Mouse (Mus musculus) testis, adult 2 months (tissue): Measurements from ENCODE around the gene Ostm1. TPM values are rescaled to one million over a fixed set of nuclear protein-coding genes. Genes with fewer than 3 reads are reported as not detected.

ENCODE experiments used
- H3K27ac ChIP-seq: fragments of 200-500 bp; 2 replicates; pipeline ENCODE4 v1.5.1; 2012; ENCODE audit warnings: low read depth, low read length; ENCODE audit not compliant: control insufficient read depth, insufficient read depth
- H3K27me3 ChIP-seq: fragments of 200-500 bp; 2 replicates; pipeline ENCODE4 v1.6.1; 2012; ENCODE audit warnings: mild to moderate bottlenecking, low read length, moderate library complexity; ENCODE audit not compliant: control insufficient read depth, insufficient read depth
- H3K36me3 ChIP-seq: fragments of 200-500 bp; 2 replicates; pipeline ENCODE4 v1.6.1; 2012; ENCODE audit warnings: mild to moderate bottlenecking, low read length; ENCODE audit not compliant: control insufficient read depth, insufficient read depth
- H3K4me1 ChIP-seq: fragments of 200-500 bp; 2 replicates; pipeline ENCODE4 v1.6.1; 2012; ENCODE audit warnings: low read length; ENCODE audit not compliant: control insufficient read depth, insufficient read depth
- H3K4me3 ChIP-seq: fragments of 200-500 bp; 2 replicates; pipeline ENCODE4 v1.5.1; 2012; ENCODE audit warnings: low read depth, mild to moderate bottlenecking, low read length, moderate library complexity, mixed read lengths; ENCODE audit not compliant: control insufficient read depth
- CTCF ChIP-seq: fragments of 200-500 bp; IDR thresholded peaks from 2 replicates; pipeline ENCODE4 v1.5.1; 2012; ENCODE audit warnings: low read depth, mild to moderate bottlenecking, inconsistent platforms, low read length, moderate library complexity; ENCODE audit not compliant: control insufficient read depth, insufficient read depth, insufficient replicate concordance
- POLR2A ChIP-seq: fragments of 200-500 bp; IDR thresholded peaks from 2 replicates; pipeline ENCODE4 v1.6.1; 2012; ENCODE audit warnings: low read depth, mild to moderate bottlenecking, inconsistent platforms, low read length, moderate library complexity; ENCODE audit not compliant: control insufficient read depth
- polyA plus RNA-seq: library from polyadenylated mRNA; depleted of rRNA; stranded (reverse); fragments of >200 nt; gene quantifications from 2 replicates; pipeline ENCODE4 v1.2.3, GENCODE M21; 2012

Ostm1 gene
- polyA plus RNA-seq, 1 experiment: 4.1 TPM

GRCm38 (mm10) chr10:42591993-42592686 lies 8.5 kb downstream of the Ostm1 start:
- no peaks in the 10 kb centered on the region for H3K36me3 ChIP-seq
- H3K27me3 ChIP-seq: peaks cover 7% of the 10 kb centered on the region
- H3K27ac ChIP-seq: no peak overlapping the region
- H3K4me3 ChIP-seq: no peak overlapping the region; the same call in 1 of the 2 replicates
- H3K4me1 ChIP-seq: peaks cover 12% of the 10 kb centered on the region
- TF ChIP-seq POLR2A (no peak), CTCF (no peak)

GRCm38 (mm10) chr10:42593201-42593600 lies 9.6 kb downstream of the Ostm1 start:
- Histone ChIP-seq H3K27me3 (peaks cover 7% of the 10 kb centered on the region), H3K36me3 (no peaks in the 10 kb centered on the region), H3K4me3 (no peak overlapping the region), H3K27ac (no peak overlapping the region), H3K4me1 (peaks cover 12% of the 10 kb centered on the region)
- TF ChIP-seq POLR2A (no peak), CTCF (no peak)

DNA sequence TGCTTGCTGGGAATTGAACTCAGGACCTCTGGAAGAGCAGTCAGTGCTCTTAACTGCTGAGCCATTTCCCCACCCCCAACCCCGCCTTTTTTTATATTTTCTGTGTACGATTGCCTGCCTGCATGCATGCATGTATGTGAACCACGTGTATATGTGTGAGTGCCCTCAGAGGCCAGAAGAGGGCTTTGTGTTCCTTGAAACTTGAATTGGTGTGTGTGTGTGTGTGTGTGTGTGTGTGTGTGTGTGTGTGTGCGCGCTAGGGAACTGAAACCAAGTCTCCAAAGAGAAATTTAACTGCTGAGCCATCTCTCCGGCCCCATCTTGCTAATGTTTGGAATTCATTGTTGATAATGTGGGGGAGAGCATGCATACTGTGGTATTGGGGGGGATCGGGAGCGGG lies 15.0 kb downstream of the Ostm1 start:
- H3K27ac ChIP-seq: no peak overlapping the region
- H3K4me1 ChIP-seq: peaks cover 3% of the 10 kb centered on the region
- no peaks in the 10 kb centered on the region for H3K36me3 ChIP-seq
- H3K27me3 ChIP-seq: no peaks in the 10 kb centered on the region
- no peak for TF ChIP-seq POLR2A
- no peak for TF ChIP-seq CTCF
- no peak overlapping the region for H3K4me3 ChIP-seq

DNA sequence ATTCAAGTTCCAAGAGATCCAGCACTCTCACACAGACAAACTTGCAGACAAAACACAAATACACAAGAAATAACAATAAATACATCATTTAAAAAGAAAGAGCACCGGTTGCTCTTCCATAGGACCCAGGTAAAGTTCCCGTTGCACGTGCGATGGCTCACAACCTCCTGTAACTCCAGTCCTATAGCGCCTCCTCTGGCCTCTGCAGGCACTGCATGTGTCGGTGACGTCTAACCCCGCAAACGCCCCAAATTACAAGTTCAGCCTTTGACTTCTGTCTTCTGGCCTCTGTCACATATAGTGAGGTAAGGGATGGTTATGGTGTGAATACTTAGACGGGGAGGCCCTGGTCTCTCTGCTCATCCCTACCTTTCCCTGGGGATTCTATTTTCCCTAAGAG lies 17.9 kb downstream of the Ostm1 start:
- Histone ChIP-seq H3K27ac (no peak overlapping the region), H3K27me3 (no peaks in the 10 kb centered on the region), H3K4me1 (peaks cover 3% of the 10 kb centered on the region), H3K4me3 (no peak overlapping the region), H3K36me3 (no peaks in the 10 kb centered on the region)
- TF ChIP-seq POLR2A (no peak), CTCF (peak; percentile 92)

DNA sequence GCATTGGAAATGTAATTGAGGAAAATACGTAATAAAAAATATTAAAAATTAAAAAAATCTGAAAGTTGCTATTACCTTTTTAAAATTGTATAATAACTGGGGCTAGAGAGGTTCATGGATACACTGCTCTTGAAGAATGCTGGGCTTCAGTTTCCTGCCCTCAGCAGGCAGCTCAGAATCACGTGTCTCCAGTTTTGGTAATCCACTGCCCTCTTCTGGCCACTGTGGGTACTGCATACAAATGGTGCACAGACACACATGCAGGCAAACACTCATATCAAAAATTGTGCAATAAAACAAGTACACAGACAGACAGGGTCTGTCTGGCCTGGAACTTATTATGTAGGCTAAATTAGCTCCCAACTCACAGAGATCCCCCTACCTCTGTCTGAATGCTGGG lies 21.3 kb downstream of the Ostm1 start:
- no peaks in the 10 kb centered on the region for H3K27me3 ChIP-seq
- H3K4me3 ChIP-seq: no peak overlapping the region
- TF ChIP-seq POLR2A: no peak
- peak; percentile 86; the same call in 1 of the 2 replicates for TF ChIP-seq CTCF
- peaks cover 3% of the 10 kb centered on the region for H3K4me1 ChIP-seq
- H3K27ac ChIP-seq: no peak overlapping the region
- no peaks in the 10 kb centered on the region for H3K36me3 ChIP-seq

DNA sequence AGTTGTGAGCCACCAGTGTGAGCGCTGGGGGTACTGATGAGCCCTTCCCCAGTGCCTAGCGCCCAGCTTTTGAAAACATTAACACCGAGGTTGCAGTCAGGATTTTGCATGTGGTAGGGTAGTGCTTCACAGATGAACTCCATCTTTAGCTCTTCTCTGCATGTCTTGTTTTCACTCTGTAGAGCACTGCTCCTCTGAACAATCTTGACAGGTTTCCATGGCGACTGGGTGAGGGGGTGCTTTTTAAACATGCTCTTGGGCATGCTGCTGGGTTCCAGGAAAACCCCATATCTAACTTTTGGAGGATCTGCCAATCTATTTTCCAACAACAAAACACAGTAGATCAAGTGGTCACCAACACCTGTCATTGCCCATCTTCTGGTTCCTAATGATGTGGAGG lies 23.1 kb downstream of the Ostm1 start:
- Histone ChIP-seq H3K4me1 (no peaks in the 10 kb centered on the region; the same call in 1 of the 2 replicates), H3K36me3 (no peaks in the 10 kb centered on the region), H3K4me3 (no peak overlapping the region), H3K27ac (no peak overlapping the region), H3K27me3 (no peaks in the 10 kb centered on the region)
- TF ChIP-seq CTCF (no peak), POLR2A (no peak)

DNA sequence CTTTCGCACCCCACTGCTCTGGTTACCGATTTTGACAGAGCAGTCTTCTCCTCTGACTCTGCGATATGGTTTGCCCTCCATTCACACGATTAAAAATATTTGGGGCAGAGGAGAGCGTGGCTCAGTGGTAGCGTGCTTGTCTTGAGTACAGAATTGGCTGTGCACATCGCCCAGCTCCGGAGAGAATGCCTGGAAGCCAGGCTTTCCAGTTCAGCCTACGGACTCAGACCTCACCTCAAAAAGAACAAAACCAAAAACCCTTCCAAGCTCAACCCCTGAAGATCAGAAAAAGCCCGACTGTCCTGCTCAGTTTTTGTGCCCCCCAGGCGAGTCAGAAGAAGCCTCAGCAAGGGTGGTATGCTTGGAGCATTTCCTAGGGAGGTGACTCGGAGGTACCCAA lies 29.5 kb downstream of the Ostm1 start:
- Histone ChIP-seq H3K4me3 (peak overlapping the region; percentile 56), H3K27me3 (peaks cover 4% of the 10 kb centered on the region), H3K27ac (no peak overlapping the region), H3K4me1 (peaks cover 4% of the 10 kb centered on the region), H3K36me3 (no peaks in the 10 kb centered on the region)
- no peak for TF ChIP-seq CTCF
- no peak for TF ChIP-seq POLR2A
